Mouse (Mus musculus) liver, embryonic 14.5 days (tissue): ENCODE measurements at regions not wholly inside any gene's neighbourhood (a gene's known extent, or its start where the extent isn't known, plus 50 kb on each side); places are given as distances from the start of the nearest gene placed in this dataset.

ENCODE experiments used
- ATAC-seq: fragments of 200-750 bp; cut with Nextera tagmentation; 2 replicates; pipeline ENCODE4 v1.8.0; 2017; ENCODE audit warnings: moderate number of reproducible peaks, mild to moderate bottlenecking, moderate library complexity; ENCODE audit not compliant: insufficient read depth
- DNase-seq, 3 experiments: peaks; one replicate each; pipeline ENCODE4 v3.0.0-alpha.2; 2012 to 2013; ENCODE audit warnings: low read depth in 3 of 3, low spot score in 3 of 3
- H3K27ac ChIP-seq: fragments of 300-500 bp; sonication (generic); 2 replicates; pipeline ENCODE4 v1.5.1; 2014; ENCODE audit warnings: moderate library complexity, mild to moderate bottlenecking, control low read depth, inconsistent platforms
- H3K27me3 ChIP-seq: fragments of 300-500 bp; sonication (generic); 2 replicates; pipeline ENCODE4 v1.6.1; 2014; ENCODE audit warnings: mild to moderate bottlenecking, low read length, moderate library complexity; ENCODE audit not compliant: control insufficient read depth, insufficient read depth
- H3K36me3 ChIP-seq: fragments of 300-500 bp; sonication (generic); replicated peaks from 2 replicates; pipeline ENCODE4 v1.6.1; 2014; ENCODE audit warnings: low read depth; ENCODE audit not compliant: control insufficient read depth, insufficient read depth
- H3K4me1 ChIP-seq, 2 experiments: fragments of 200-500 bp in 1 of 2; fragments of 300-500 bp in 1 of 2; sonication (generic) in 1 of 2; replicated peaks; 2 replicates each; pipeline ENCODE4 v1.6.1; 2012 to 2014; ENCODE audit warnings: antibody characterized with exemption in 1 of 2, inconsistent platforms in 1 of 2, low read length in 1 of 2; ENCODE audit not compliant: control insufficient read depth in 2 of 2, insufficient read depth in 2 of 2
- H3K4me2 ChIP-seq: fragments of 300-500 bp; sonication (generic); 2 replicates; pipeline ENCODE4 v1.6.1; 2014; ENCODE audit warnings: low read depth, mild to moderate bottlenecking, control low read depth, moderate library complexity
- H3K4me3 ChIP-seq, 2 experiments: fragments of 200-500 bp in 1 of 2; fragments of 300-500 bp in 1 of 2; sonication (generic) in 1 of 2; 2 replicates each; pipeline ENCODE4 v1.5.1; 2012 to 2014; ENCODE audit warnings: low read depth in 2 of 2, low read length in 2 of 2, mild to moderate bottlenecking in 2 of 2, control low read depth in 1 of 2, inconsistent platforms in 1 of 2, moderate library complexity in 1 of 2; ENCODE audit not compliant: insufficient read depth in 1 of 2
- H3K9ac ChIP-seq: fragments of 300-500 bp; sonication (generic); replicated peaks from 2 replicates; pipeline ENCODE4 v1.6.1; 2014; ENCODE audit warnings: mild to moderate bottlenecking, control low read depth, moderate library complexity
- H3K9me3 ChIP-seq: fragments of 300-500 bp; sonication (generic); 2 replicates; pipeline ENCODE4 v1.6.1; 2016; ENCODE audit warnings: low read length, mixed read lengths; ENCODE audit not compliant: control insufficient read depth
- CTCF ChIP-seq: IDR thresholded peaks from 2 replicates; pipeline ENCODE4 v1.5.1; 2016; ENCODE audit warnings: antibody characterized with exemption, low read depth, control low read depth
- EP300 ChIP-seq: IDR thresholded peaks from 2 replicates; pipeline ENCODE4 v1.6.1; 2016; ENCODE audit warnings: antibody characterized with exemption, low read depth
- WGBS: fragments of 180-500 bp; shearing (Covaris S2); extraction: QIAGEN DNeasy Blood & Tissue Kit; methylation state at CpG from one replicate; pipeline ENCODE4 v1.1.7; 2014; ENCODE audit not compliant: insufficient replicate concordance; 5-methylcytosine and 5-hydroxymethylcytosine counted together

DNA sequence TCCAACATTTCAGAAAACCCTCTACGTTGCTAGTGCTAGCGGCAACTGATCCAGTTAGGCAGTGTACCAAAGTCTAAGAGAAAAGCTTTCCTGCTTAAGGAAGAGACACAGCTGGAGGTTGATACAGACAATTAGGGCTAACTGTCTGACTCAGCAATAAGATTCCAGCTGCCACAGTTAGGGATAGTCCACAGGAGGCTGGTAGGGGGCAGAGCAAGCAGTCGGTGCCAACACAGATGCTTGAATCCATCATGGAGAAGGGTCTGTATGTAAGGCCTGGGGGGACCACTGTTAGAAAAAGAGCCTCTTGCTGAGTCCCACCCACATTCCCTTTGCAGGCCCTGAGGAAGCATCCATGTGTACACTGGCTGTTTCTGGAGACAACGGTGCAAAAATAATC lies 63.2 kb upstream of the Slc44a1 start:
- Histone ChIP-seq H3K4me3 (no peak overlapping the region), H3K27me3 (no peaks in the 10 kb centered on the region), H3K9me3 (no peaks in the 10 kb centered on the region), H3K9ac (no peak overlapping the region), H3K4me2 (no peak overlapping the region), H3K4me1 (no peaks in the 10 kb centered on the region), H3K27ac (no peak overlapping the region), H3K36me3 (no peaks in the 10 kb centered on the region)
- TF ChIP-seq EP300, result no peak
- no peak for TF ChIP-seq CTCF
- DNase-seq, result no peak
- WGBS, result 76% methylated on average over 4 of the region's 4 CpGs
- ATAC-seq, result no peak

DNA sequence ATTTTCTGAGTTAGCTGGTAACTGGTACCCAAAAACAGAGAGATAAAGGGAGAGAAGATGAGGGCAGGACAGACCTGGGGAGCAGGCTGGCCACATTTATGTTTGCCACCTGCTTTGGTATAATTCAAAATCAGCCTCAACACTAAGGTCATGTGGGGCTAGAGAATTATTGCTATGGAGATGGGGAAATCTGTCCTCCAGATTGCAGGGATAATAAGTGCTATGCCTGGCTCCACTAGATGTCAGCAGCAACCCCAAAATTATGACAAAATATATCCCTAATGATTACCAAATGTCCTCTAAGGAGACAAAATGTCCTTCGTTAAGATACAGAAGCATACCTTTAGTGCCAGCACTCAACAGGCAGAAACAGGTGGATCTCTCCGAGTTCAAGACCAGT lies 83.8 kb upstream of the Slc44a1 start:
- Histone ChIP-seq H3K9ac (no peak overlapping the region), H3K4me3 (no peak overlapping the region), H3K27me3 (no peaks in the 10 kb centered on the region), H3K4me1 (no peaks in the 10 kb centered on the region), H3K9me3 (no peaks in the 10 kb centered on the region), H3K36me3 (no peaks in the 10 kb centered on the region), H3K4me2 (no peak overlapping the region), H3K27ac (no peak overlapping the region)
- DNase-seq (no peak), ATAC-seq (no peak)
- 65% methylated on average over 2 of the region's 2 CpGs for WGBS
- no peak for TF ChIP-seq CTCF

DNA sequence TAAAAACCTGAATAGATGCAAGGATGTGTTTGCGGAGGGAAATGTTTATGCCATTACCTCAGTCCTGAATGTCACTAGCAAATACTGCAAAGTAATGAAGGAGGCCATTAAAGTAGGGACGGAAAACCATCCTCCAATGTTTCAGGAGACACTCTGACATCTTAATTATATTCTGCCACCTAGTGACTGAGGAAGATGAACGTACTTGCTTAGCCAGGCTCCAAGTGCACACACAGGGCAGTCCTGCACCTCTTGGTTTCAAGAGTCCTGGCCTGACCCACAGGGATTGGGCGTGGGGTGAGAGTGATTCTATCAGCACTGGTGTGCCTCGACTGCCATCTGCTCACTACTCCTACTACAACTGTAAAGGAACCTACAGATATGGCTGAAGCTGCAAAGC lies 85.3 kb upstream of the Slc44a1 start:
- Histone ChIP-seq H3K27me3 (no peaks in the 10 kb centered on the region), H3K4me3 (no peak overlapping the region), H3K9ac (no peak overlapping the region), H3K36me3 (no peaks in the 10 kb centered on the region), H3K27ac (no peak overlapping the region), H3K4me1 (no peaks in the 10 kb centered on the region), H3K4me2 (no peak overlapping the region), H3K9me3 (no peaks in the 10 kb centered on the region)
- ATAC-seq (no peak), DNase-seq (no peak)
- no peak for TF ChIP-seq EP300
- no peak; the same call in 1 of the 2 replicates for TF ChIP-seq CTCF
- 30% methylated on average over 5 of the region's 5 CpGs for WGBS

DNA sequence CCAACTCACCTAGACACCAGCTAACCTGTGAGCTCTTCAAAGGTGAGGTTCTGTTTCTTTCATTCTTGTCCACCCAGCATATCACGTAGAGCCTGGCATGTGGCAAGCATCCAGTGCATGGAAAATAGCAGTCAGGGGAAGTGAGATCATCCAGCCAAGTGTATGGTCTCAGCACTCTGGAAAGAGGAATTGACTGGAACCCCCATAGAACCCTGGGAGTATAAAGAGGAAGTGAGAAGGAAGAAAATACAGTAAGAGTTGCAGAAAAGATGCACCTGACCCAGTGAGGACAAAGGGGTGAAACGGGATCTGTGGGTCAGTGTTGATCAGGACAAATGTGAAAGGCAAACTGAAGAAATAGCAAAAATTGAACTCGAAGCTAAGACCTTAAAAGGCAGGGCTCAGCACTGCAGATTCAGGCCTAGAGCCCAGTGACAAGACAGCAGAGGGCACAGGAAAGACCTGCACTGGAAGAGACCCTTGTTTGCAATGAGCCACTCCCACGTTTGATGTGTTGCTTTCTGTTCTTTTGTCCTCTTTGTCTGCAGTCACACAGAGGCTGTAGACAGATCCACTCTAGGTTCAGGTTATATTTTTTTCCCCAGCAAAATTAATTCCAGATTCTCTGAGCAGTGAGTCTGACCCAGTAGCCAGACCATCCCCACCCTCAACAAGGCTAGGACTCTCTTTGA lies 86.7 kb upstream of the Slc44a1 start:
- no peaks in the 10 kb centered on the region for H3K27me3 ChIP-seq
- no peak overlapping the region for H3K4me2 ChIP-seq
- no peak overlapping the region for H3K4me3 ChIP-seq
- H3K9me3 ChIP-seq, result no peaks in the 10 kb centered on the region
- TF ChIP-seq CTCF (no peak), EP300 (no peak)
- DNase-seq, result no peak
- no peaks in the 10 kb centered on the region for H3K4me1 ChIP-seq
- H3K36me3 ChIP-seq, result no peaks in the 10 kb centered on the region
- no peak overlapping the region for H3K9ac ChIP-seq
- no peak overlapping the region for H3K27ac ChIP-seq
- 20% methylated on average over 4 of the region's 4 CpGs for WGBS
- no peak for ATAC-seq

DNA sequence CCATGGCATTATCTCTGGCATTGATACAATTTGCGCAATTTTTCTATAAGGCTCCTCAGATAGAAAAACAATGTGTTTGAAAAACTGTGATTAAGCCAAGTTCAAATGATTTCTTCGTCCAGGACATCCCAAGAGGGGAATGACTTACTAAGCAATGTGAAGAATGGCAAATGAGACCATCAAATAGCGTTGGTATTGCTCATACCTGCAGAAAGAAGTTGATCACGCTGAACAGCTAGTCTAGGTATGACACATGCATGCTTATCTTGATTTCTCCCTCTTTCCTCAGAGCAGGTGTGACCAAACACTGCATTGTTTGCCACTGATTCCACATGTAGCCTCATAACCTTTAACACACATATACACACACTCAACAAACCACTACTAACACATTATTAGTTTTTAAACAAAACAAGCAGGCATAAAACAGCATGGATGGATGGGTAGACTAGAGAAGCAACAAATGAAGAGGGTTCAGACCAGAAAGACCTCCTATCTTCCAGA lies 89.1 kb upstream of the Slc44a1 start:
- WGBS, result 65% methylated on average over 4 of the region's 4 CpGs
- Histone ChIP-seq H3K4me3 (no peak overlapping the region), H3K27ac (no peak overlapping the region), H3K9me3 (no peaks in the 10 kb centered on the region), H3K36me3 (no peaks in the 10 kb centered on the region), H3K27me3 (no peaks in the 10 kb centered on the region), H3K9ac (no peak overlapping the region), H3K4me2 (no peak overlapping the region), H3K4me1 (no peaks in the 10 kb centered on the region)
- DNase-seq (no peak), ATAC-seq (no peak)
- TF ChIP-seq CTCF (no peak), EP300 (no peak)
